Mouse (Mus musculus) urinary bladder, postnatal 10 days (tissue): ENCODE measurements around the gene Defa21.
"Not testable (repeated sequence)": the region's sequence is repeated elsewhere in the genome, so short reads cannot be mapped to it uniquely, and the experiment has no call there.

Experiments used
- DNase-seq: peaks from one replicate; pipeline ENCODE4 v3.0.0; 2022; ENCODE audit warnings: low spot score

Defa21 gene

DNA sequence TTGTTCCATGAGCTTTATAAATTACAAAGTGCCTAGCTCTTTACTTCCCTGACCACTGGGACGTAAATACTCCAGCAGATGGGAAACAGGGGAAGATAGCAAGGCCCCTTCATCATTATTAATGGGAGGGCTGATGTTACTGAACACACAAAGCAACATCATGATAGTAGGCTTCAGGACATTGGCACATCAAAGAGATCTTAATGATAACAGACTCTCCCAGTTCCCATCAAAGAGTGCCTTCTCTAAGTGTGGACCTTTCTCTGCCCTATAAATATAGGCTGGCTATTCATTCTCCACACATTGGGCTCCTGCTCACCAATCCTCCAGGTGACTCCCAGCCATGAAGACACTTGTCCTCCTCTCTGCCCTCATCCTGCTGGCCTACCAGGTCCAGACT, at the start of gene Defa21:
Defa21 (plus strand) TSS at position 301 of the 400 bp plus-strand sequence.
- not testable (repeated sequence) for DNase-seq

DNA sequence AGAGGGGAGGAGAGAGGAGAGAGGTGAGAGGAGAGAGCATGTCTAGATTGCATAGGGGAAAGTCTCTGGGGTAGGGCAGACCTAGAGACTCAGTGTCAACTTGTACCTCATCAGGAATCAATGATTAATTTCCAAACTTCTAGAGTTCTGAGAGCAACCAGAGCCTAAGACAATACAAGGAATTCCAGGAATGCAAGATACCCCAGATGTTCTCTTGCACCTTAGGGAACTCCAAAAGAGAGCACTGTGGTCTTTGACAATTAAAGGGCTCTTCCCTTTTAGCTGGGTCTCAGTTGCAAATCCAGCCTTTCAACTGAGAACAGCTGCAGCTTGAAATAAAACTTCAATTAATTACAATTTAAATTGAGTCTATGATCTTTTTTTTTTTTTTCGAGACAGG, 45.5 kb upstream of the Defa21 start:
- no peak for DNase-seq

DNA sequence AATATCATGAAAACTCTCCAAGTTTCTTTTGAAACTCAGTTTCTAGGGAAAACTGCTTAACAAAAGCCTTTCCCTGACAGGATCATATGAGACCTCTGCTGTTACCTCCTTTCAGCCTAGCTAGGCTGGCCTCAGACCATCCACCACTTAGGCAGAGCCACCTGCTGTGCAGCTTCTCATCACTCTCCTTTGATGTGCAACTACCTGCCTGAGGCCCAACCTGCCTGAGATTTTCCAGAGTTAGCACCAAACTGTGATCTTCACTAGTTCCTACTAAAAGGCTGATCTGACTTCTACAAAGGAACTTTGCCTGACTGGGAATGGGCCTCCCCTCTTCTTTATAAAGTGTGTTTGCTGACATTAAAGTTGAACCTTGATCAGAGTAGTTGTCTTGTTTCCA, 31.3 kb upstream of the Defa21 start:
- DNase-seq = not testable (repeated sequence)

DNA sequence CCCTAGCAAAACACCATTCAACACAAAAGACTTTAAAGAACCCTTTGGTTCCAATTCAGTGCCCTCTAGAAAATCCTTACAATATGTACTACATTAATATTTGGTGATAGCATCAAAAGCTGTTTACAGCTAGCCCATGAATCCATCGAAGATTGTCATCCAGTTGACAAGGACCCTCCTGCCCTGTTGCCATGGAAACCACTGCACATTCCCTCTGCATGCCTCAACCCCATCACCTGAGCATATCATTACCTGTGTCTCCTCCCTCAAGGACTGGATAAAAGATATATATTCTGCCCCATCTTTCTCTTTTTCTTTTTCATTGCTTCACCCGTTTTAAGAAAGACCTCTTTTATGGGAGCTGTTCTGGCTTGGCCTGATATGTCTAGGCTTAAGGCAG, 28.6 kb upstream of the Defa21 start:
- no peak for DNase-seq

DNA sequence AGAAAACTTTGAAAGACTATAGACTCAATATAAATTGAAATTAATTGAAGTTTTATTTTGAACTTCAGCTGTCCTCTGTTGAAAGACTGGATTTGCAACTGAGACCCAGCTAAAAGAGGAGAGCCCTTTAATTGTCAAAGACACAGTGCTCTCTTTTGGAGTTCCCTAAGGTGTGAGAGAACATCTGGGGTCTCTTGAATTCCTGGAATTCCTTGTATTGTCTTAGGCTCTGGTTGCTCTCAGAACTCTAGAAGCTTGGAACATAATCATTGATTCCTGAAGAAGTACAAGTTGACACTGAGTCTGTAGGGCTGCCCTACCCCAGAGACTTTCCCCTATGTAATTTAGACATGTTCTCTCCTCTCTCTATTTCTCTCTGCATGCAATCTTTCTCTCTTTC, 28.1 kb upstream of the Defa21 start:
- DNase-seq = no peak

DNA sequence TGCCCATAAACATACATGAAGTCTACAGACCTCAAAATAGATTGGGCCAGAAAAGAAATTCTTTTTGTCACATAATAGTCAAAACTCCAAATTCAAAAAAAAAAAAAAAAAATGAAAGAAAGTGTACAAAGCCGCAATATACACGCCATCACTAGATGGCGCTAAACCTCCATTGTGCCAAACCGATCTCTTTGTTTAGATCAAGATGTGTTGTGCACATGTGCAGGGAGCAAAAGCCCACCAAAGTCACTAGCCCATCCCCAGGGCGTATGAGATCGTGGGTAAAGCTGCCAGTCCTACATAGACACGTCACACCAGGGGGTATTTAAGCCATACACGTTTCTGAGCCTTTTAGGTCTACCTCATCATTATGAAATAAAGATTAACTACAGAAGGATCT, 24.2 kb upstream of the Defa21 start:
- DNase-seq = no peak

DNA sequence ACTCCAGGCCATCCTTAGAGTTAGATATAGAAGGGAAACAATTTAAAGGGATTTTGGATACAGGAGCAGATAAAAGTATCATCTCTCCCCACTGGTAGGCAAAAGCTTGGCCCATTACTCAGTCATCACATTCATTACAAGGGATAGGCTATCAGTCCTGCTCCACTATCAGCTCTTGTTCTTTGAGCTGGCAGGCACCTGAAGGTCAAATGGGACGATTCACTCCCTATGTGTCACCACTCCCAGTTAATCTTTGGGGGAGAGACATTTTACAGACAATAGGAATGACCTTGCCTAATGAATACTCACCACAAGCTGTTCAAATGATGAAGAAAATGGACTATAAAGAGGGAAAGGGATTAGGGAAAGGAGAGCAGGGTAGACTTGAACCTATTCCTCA, 18.5 kb upstream of the Defa21 start:
- DNase-seq = no peak

DNA sequence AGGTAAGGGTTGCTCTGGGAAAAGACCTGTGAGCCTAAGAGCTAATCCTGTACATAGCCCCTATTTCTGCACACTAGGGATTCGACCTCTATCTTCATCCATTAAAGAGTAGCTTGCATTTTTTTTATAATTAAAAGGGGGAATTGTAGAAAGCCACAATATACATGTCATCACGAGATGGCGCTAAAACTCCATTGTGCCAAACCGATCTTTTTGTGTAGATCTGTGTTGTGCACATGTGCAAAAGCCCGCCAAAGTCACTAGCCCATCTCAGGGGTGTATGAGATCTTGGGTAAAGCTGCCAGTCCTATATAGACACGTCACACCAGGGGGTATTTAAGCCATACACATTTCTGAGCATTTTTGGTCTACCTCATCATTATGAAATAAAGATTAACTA, 16.8 kb upstream of the Defa21 start:
- DNase-seq = not testable (repeated sequence)

DNA sequence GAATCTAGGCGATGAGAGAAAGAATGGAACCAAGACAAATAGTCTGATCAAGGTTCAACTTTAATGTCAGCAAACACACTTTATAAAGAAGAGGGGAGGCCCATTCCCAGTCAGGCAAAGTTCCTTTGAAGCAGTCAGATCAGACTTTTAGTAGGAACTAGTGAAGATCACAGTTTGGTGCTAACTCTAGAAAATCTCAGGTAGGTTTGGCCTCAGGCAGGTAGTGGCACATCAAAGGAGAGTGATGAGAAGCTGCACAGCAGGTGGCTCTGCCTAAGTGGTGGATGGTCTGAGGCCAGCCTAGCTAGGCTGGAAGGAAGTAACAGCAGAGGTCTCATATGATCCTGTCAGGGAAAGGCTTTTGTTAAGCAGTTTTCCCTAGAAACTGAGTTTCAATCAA, 14.8 kb upstream of the Defa21 start:
- not testable (repeated sequence) for DNase-seq

DNA sequence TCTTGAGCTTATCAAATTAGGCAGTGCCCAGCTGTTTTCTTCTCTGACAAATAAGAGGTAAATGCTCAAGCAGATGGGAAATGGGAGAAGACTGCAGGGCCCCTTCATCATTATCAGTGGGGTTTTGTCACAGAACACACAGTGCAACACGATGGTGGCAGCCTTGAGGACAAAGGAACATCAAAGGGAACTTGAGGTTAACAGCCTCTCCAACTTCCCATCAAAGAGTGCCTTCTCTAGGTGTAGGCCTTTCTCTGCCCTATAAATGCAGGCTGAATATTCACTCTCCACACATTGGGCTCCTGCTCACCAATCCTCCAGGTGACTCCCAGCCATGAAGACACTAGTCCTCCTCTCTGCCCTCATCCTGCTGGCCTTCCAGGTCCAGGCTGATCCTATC, 29.4 kb downstream of the Defa21 start, which contains the start of gene Defa23:
Defa23 (plus strand) TSS at position 301 of the 400 bp plus-strand sequence.
- not testable (repeated sequence) for DNase-seq

DNA sequence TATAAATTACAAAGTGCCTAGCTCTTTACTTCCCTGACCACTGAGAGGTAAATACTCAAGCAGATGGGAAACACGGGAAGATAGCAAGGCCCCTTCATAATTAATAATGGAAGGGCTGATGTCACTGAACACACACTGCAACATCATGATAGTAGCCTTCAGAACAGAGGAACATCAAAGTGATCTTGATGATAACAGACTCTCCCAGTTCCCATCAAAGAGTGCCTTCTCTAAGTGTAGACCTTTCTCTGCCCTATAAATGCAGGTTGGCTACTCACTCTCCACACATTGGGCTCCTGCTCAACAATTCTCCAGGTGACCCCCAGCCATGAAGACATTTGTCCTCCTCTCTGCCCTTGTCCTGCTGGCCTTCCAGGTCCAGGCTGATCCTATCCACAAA, 39.4 kb downstream of the Defa21 start, which contains the start of gene Defa35:
Defa35 (plus strand) TSS at position 301 of the 400 bp plus-strand sequence.
- DNase-seq = not testable (repeated sequence)
